Mouse (Mus musculus) midbrain, embryonic 11.5 days (tissue): ENCODE data around the gene Pigp. TPM values are rescaled to one million over a fixed set of nuclear protein-coding genes. Genes with fewer than 3 reads are reported as not detected.

Experiments used
- ATAC-seq: fragments of 200-750 bp; cut with Nextera tagmentation; 2 replicates; pipeline ENCODE4 v1.8.0; 2017; ENCODE audit warnings: moderate TSS enrichment, moderate library complexity; ENCODE audit not compliant: low FRiP score
- DNase-seq: peaks from one replicate; pipeline ENCODE4 v3.0.0; 2015; ENCODE audit warnings: low spot score; ENCODE audit errors: missing footprints
- H3K27ac ChIP-seq: fragments of 300-500 bp; sonication (generic); 2 replicates; pipeline ENCODE4 v1.5.1; 2014; ENCODE audit warnings: low read depth, low read length
- H3K27me3 ChIP-seq: fragments of 300-500 bp; sonication (generic); 2 replicates; pipeline ENCODE4 v1.6.1; 2014; ENCODE audit warnings: mild to moderate bottlenecking, low read length, moderate library complexity, mixed read lengths; ENCODE audit not compliant: control insufficient read depth, insufficient read depth
- H3K36me3 ChIP-seq: fragments of 300-500 bp; sonication (generic); 2 replicates; pipeline ENCODE4 v1.6.1; 2014; ENCODE audit warnings: mild to moderate bottlenecking, low read length, moderate library complexity, mixed read lengths; ENCODE audit not compliant: control insufficient read depth, insufficient read depth
- H3K4me1 ChIP-seq: fragments of 300-500 bp; sonication (generic); 2 replicates; pipeline ENCODE4 v1.6.1; 2014; ENCODE audit warnings: low read length; ENCODE audit not compliant: control insufficient read depth, insufficient read depth
- H3K4me2 ChIP-seq: fragments of 300-500 bp; sonication (generic); 2 replicates; pipeline ENCODE4 v1.6.1; 2014; ENCODE audit warnings: mild to moderate bottlenecking, moderate library complexity
- H3K4me3 ChIP-seq: fragments of 300-500 bp; sonication (generic); 2 replicates; pipeline ENCODE4 v1.5.1; 2014; ENCODE audit warnings: low read depth, low read length
- H3K9ac ChIP-seq: fragments of 300-500 bp; sonication (generic); 2 replicates; pipeline ENCODE4 v1.6.1; 2014; ENCODE audit warnings: low read length
- H3K9me3 ChIP-seq: fragments of 300-500 bp; sonication (generic); 2 replicates; pipeline ENCODE4 v1.6.1; 2016; ENCODE audit warnings: low read length; ENCODE audit not compliant: control insufficient read depth
- WGBS: fragments of 180-500 bp; shearing (Covaris S2); extraction: QIAGEN DNeasy Blood & Tissue Kit; methylation state at CpG from one replicate; pipeline ENCODE4 v1.1.7; 2014; 5-methylcytosine and 5-hydroxymethylcytosine counted together
- polyA plus RNA-seq: library from polyadenylated mRNA; unstranded; fragments of >200 nt; fragmentation: Nextera tagmentation; extraction: Ambion mirVana; gene quantifications from 2 replicates; pipeline ENCODE4 v1.2.1, GENCODE M21; 2014

Gene Pigp
- 93.9 and 96.3 TPM in 2 replicates for polyA plus RNA-seq

DNA sequence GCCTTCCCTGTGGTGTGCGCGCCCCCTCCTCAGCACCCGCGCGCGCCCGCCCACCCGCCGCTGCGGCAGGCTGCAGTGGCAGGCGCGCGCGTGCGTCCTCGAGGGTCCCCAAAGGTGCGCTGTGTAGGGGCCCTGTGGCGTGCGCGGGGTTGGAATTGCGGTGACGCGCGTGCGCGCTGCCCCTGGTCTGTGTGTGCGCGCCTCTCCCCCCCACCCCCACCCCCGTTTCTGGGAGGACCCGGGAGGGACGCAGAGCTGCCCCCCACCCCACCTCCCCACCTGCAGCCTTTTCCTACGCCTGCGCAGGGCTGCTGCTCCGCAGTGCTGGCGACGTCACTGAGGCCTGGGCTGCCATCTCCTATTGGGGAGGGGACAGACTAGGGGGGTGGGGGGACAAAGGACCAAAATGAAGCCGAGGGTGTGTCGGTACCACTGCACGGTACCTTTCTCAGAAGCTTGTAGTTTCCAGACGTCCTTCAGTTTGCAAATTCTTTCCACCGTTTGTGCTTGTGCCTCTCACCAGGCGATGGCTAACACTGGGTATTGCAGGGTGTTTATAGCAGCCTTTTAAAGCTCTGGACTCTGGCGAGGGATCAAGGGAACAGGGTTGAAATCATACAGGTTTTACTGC is at the start of gene Pigp:
Gene Pigp, minus strand, starts transcription at position 542 of the 631 bp plus-strand sequence.
- WGBS: under 1% methylated on average over 29 of the region's 43 CpGs
- peak; percentile 97 for DNase-seq
- Histone ChIP-seq H3K27me3 (no peaks in the 10 kb centered on the region), H3K4me2 (peak within 1 kb of the TSS; percentile 71), H3K9ac (peak within 1 kb of the TSS; percentile 96), H3K9me3 (no peaks in the 10 kb centered on the region), H3K36me3 (no peaks in the 10 kb centered on the region), H3K4me3 (peak within 1 kb of the TSS; percentile 88), H3K27ac (peak within 1 kb of the TSS; percentile 96), H3K4me1 (peaks cover 15% of the 10 kb centered on the region)
- peak; percentile 88 for ATAC-seq

DNA sequence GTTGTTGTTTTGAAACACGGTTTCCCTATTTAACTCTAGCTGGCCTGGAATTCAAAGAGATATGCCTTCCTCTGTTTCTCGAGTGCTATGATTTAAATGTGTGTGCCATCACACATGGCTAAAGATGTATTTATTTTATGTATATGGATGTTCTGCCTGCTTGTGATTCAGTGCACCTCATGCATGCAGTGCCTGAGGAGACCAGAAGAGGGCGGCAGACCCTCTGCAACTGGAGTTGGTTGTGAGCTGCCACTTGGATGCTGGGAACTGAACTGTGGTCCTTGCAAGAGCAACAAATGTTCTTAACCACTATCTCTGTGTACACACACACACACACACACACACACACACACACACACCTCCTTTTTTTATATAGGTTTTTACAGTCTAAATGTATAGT is 48.9 kb upstream of the Pigp start:
- Histone ChIP-seq H3K36me3 (peaks cover 39% of the 10 kb centered on the region), H3K9me3 (no peaks in the 10 kb centered on the region; the same call in 1 of the 2 replicates), H3K4me2 (no peak overlapping the region), H3K27ac (no peak overlapping the region), H3K27me3 (no peaks in the 10 kb centered on the region), H3K4me3 (no peak overlapping the region), H3K4me1 (no peaks in the 10 kb centered on the region), H3K9ac (no peak overlapping the region)
- no peak for ATAC-seq
- 98% methylated on average over 3 of the region's 3 CpGs for WGBS
- no peak for DNase-seq

DNA sequence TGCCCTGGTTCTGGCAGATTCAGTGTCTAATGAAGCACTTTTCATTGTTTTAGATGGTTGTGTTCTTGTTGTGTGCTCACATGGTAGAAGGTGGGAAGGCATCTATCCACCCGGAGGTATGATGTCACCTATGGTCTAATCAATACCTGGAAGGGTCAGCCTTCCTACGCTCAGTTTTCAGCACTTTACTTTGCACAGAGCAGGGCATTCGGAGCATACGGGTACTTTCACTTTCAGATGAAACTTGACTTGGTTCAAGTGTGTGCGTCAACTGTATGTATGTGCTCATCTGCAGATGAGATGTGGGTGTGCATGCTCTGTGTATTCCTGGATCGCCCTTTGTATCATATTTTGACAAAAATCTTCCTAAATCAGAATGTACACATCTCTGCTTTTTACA is 42.5 kb upstream of the Pigp start:
- H3K4me1 ChIP-seq: no peaks in the 10 kb centered on the region
- DNase-seq (no peak), ATAC-seq (no peak)
- 93% methylated on average over 6 of the region's 6 CpGs for WGBS
- no peaks in the 10 kb centered on the region for H3K27me3 ChIP-seq
- no peak overlapping the region for H3K27ac ChIP-seq
- H3K36me3 ChIP-seq: peaks cover 12% of the 10 kb centered on the region
- no peak overlapping the region for H3K4me3 ChIP-seq
- H3K4me2 ChIP-seq: no peak overlapping the region
- H3K9ac ChIP-seq: no peak overlapping the region
- no peaks in the 10 kb centered on the region for H3K9me3 ChIP-seq

DNA sequence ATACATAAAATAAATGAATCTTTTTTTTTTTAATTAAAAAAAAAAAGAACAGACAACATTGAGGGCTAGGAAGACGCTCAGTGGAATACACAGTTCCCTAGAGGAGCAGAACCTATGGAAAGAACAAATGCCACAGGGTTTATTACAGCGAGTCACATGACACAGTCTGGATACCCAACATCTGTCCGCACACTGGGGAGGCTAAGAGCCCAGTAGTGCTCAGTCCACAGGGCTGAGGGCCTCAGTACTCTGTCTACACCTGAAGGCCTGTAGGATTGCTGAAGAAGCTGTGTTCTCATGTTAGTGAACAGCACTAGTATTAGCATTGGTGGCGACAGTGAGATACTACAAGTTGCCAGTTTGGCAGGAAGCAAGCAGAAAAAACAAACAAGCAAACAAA is 41.1 kb upstream of the Pigp start:
- 94% methylated on average over 4 of the region's 4 CpGs for WGBS
- no peak for DNase-seq
- Histone ChIP-seq H3K36me3 (peaks cover 5% of the 10 kb centered on the region), H3K4me3 (no peak overlapping the region), H3K4me2 (no peak overlapping the region), H3K27me3 (no peaks in the 10 kb centered on the region), H3K27ac (no peak overlapping the region), H3K4me1 (no peaks in the 10 kb centered on the region), H3K9me3 (no peaks in the 10 kb centered on the region), H3K9ac (no peak overlapping the region)
- ATAC-seq: no peak

DNA sequence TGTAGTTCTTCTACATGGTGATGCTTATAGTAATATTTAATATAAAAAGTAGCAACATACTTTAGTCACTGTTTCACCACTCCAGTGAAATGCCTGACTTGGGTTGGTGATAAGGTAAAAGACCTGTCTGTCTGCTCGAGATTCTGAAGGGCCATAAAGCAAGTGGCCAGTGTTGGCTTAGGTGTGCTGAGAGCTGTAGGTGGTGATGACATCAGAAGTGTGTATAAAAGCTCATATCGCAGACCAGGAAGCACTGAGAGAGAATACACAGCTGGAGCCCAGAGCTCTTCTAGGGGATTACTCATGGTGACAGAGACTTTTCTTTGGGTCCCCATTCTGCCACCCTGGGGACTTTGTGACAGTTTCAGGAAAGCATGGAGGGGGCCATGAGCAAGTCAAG is 40.6 kb upstream of the Pigp start:
- H3K4me2 ChIP-seq: no peak overlapping the region
- WGBS: 89% methylated on average over 2 of the region's 2 CpGs
- H3K4me1 ChIP-seq: no peaks in the 10 kb centered on the region
- ATAC-seq (no peak), DNase-seq (no peak)
- H3K9ac ChIP-seq: no peak overlapping the region
- no peak overlapping the region for H3K4me3 ChIP-seq
- peaks cover 5% of the 10 kb centered on the region for H3K36me3 ChIP-seq
- no peaks in the 10 kb centered on the region for H3K9me3 ChIP-seq
- no peak overlapping the region for H3K27ac ChIP-seq
- H3K27me3 ChIP-seq: no peaks in the 10 kb centered on the region

DNA sequence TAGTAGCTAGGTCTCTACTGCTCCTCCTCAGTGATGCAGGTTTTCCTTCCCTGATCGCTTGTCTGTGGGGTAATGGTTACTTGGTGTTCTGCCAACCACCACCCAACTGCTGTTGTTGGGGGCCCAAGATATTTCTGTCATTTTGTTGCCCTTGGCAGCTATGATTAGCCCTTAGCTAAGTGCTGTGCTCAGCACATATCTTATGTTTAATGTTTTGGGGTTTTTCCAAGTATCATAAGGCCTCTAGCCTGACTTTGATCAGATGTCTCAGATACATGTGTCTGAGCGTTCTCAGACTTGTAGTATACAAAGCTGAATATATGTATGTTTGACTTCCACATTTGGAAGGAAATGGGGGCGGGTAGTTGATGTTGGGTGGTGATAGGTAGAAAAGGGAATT is 39.6 kb upstream of the Pigp start:
- H3K27ac ChIP-seq: no peak overlapping the region
- no peak overlapping the region for H3K9ac ChIP-seq
- DNase-seq (no peak), ATAC-seq (no peak)
- no peak overlapping the region for H3K4me2 ChIP-seq
- H3K36me3 ChIP-seq: peaks cover 5% of the 10 kb centered on the region
- no peaks in the 10 kb centered on the region for H3K4me1 ChIP-seq
- no peak overlapping the region for H3K4me3 ChIP-seq
- H3K9me3 ChIP-seq: no peaks in the 10 kb centered on the region
- 94% methylated on average over 3 of the region's 3 CpGs for WGBS
- no peaks in the 10 kb centered on the region for H3K27me3 ChIP-seq

DNA sequence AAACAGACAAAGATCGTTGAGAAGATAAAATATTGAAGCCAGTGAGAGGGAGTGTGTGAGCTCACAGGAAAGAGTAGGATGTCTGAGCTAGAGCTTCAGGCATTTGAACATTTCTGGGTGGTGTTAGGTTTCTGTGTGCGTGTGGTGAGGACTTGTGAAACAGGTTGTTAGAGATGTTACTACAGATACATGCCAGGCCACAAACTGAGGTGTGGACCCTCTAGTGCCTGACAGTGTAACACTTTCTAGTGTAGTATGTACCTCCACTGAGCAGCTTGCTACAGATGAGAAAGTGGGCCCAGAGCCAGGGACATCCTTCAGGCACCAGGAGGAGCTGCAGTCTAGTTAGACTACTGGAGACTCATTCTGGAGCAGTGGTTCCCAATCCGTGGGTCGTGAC is 30.5 kb upstream of the Pigp start:
- DNase-seq (no peak), ATAC-seq (no peak)
- no peak overlapping the region for H3K4me2 ChIP-seq
- H3K27me3 ChIP-seq: no peaks in the 10 kb centered on the region
- H3K9ac ChIP-seq: no peak overlapping the region
- 90% methylated on average over 4 of the region's 4 CpGs for WGBS
- H3K9me3 ChIP-seq: no peaks in the 10 kb centered on the region
- no peak overlapping the region for H3K27ac ChIP-seq
- H3K4me1 ChIP-seq: no peaks in the 10 kb centered on the region
- no peaks in the 10 kb centered on the region; the same call in 1 of the 2 replicates for H3K36me3 ChIP-seq
- H3K4me3 ChIP-seq: no peak overlapping the region

DNA sequence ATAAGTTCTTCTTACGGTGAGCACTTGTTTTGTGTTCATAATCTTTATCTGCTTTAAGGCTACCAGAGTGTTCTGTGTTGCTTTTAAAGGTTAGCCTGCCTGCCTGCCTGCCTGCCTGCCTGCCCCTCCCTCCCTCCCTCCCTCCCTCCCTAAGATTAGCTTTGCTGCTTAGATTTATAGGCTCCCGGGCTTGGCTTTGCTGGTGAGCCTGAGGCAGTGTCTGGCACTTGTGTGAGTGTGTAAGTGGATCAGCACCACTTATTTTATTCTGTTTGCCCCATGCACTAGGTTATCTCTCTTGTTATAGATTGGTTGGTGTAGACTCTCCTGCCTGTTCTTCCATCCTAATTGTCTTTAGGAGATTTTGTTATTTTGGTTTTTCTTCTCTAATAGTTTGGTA is 30.0 kb upstream of the Pigp start:
- Histone ChIP-seq H3K4me3 (no peak overlapping the region), H3K4me2 (no peak overlapping the region), H3K36me3 (no peaks in the 10 kb centered on the region; the same call in 1 of the 2 replicates), H3K9me3 (no peaks in the 10 kb centered on the region), H3K27ac (no peak overlapping the region), H3K9ac (no peak overlapping the region), H3K4me1 (no peaks in the 10 kb centered on the region), H3K27me3 (no peaks in the 10 kb centered on the region)
- DNase-seq: no peak
- WGBS: 46% methylated on average over 2 of the region's 2 CpGs
- no peak for ATAC-seq

DNA sequence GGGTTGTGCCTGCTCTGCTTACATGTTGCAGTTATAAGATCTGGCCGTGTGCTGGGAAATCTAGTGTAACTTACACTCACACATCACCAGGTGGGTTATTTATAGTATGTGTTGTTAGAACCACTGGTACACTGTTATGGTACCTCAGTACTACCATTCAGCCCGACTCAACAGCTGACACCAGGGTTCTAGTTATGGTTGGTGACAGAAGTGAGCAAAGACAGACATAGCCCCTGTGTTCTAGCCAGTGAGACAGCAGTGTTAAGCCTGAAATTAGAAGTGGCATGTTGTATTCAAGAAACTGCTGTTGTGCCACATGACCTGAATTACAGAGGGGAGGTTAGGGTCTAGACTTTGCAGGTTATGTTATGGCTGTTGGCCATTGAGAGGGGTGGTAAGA is 27.5 kb upstream of the Pigp start:
- Histone ChIP-seq H3K27ac (no peak overlapping the region), H3K4me2 (no peak overlapping the region), H3K4me3 (no peak overlapping the region), H3K4me1 (no peaks in the 10 kb centered on the region), H3K36me3 (no peaks in the 10 kb centered on the region; the same call in 1 of the 2 replicates), H3K9me3 (no peaks in the 10 kb centered on the region), H3K27me3 (no peaks in the 10 kb centered on the region), H3K9ac (no peak overlapping the region)
- WGBS: 86% methylated on average over 2 of the region's 2 CpGs
- DNase-seq (no peak), ATAC-seq (no peak)
